Mouse (Mus musculus): ENCODE measurements at regions not wholly inside any gene's neighbourhood (a gene's known extent, or its start where the extent isn't known, plus 50 kb on each side); places are given as distances from the start of the nearest gene placed in this dataset.

- DNase-seq (ENCODE audit: low spot score in 2 of 2), result no peak
Measured at GRCm38 (mm10) chr12:9847034-9847433, 277.1 kb downstream of the Osr1 start.

GRCm38 (mm10) chr12:9847465-9848205 lies 277.7 kb downstream of the Osr1 start:
- DNase-seq (ENCODE audit: low spot score in 2 of 2), result no peak

- DNase-seq (ENCODE audit: low spot score in 2 of 2), result no peak
Measured at GRCm38 (mm10) chr12:9855503-9856024, 285.6 kb downstream of the Osr1 start.

GRCm38 (mm10) chr12:9856128-9856621 lies 286.3 kb downstream of the Osr1 start:
- DNase-seq (ENCODE audit: low spot score in 2 of 2), result no peak

- no peak for DNase-seq (ENCODE audit: low spot score in 2 of 2)
Measured at GRCm38 (mm10) chr12:9857990-9858389, 288.1 kb downstream of the Osr1 start.

GRCm38 (mm10) chr12:9862301-9862700 lies 292.4 kb downstream of the Osr1 start:
- no peak for DNase-seq (ENCODE audit: low spot score in 2 of 2)

GRCm38 (mm10) chr12:9872236-9872635 lies 302.3 kb downstream of the Osr1 start:
- DNase-seq (ENCODE audit: low spot score in 2 of 2), result no peak

GRCm38 (mm10) chr12:9873214-9873613 lies 303.3 kb downstream of the Osr1 start:
- no peak for DNase-seq (ENCODE audit: low spot score in 2 of 2)

- DNase-seq (ENCODE audit: low spot score in 2 of 2), result no peak
Measured at GRCm38 (mm10) chr12:9874823-9875222, 304.9 kb downstream of the Osr1 start.

GRCm38 (mm10) chr12:9881953-9882623 lies 312.2 kb downstream of the Osr1 start:
- no peak for DNase-seq (ENCODE audit: low spot score in 2 of 2)

GRCm38 (mm10) chr12:9883037-9883730 lies 313.3 kb downstream of the Osr1 start:
- DNase-seq (ENCODE audit: low spot score in 2 of 2), result no peak

GRCm38 (mm10) chr12:9894521-9894920 lies 324.6 kb downstream of the Osr1 start:
- DNase-seq (ENCODE audit: low spot score in 2 of 2), result no peak

- DNase-seq (ENCODE audit: low spot score in 2 of 2), result no peak
Measured at GRCm38 (mm10) chr12:9897980-9898379, 328.1 kb downstream of the Osr1 start.

GRCm38 (mm10) chr12:9898420-9898819 lies 328.5 kb downstream of the Osr1 start:
- DNase-seq (ENCODE audit: low spot score in 2 of 2), result peak; percentile 60 to 64

GRCm38 (mm10) chr12:9901948-9902347 lies 332.0 kb downstream of the Osr1 start:
- DNase-seq (ENCODE audit: low spot score in 2 of 2), result no peak

- no peak for DNase-seq (ENCODE audit: low spot score in 2 of 2)
Measured at GRCm38 (mm10) chr12:9903702-9904231, 333.9 kb downstream of the Osr1 start.

GRCm38 (mm10) chr12:9912333-9912732 lies 342.4 kb downstream of the Osr1 start:
- DNase-seq (ENCODE audit: low spot score in 2 of 2), result no peak

GRCm38 (mm10) chr12:9915726-9916140 lies 345.8 kb downstream of the Osr1 start:
- DNase-seq (ENCODE audit: low spot score in 2 of 2), result peak in 1 of 2 experiments; percentile 67

- DNase-seq (ENCODE audit: low spot score in 2 of 2), result peak in 1 of 2 experiments; percentile 8
Measured at GRCm38 (mm10) chr12:9918026-9918425, 348.1 kb downstream of the Osr1 start.

GRCm38 (mm10) chr12:9919007-9919406 lies 349.1 kb downstream of the Osr1 start:
- no peak for DNase-seq (ENCODE audit: low spot score in 2 of 2)

GRCm38 (mm10) chr12:9919433-9919832 lies 349.5 kb downstream of the Osr1 start:
- DNase-seq (ENCODE audit: low spot score in 2 of 2), result no peak

- no peak for DNase-seq (ENCODE audit: low spot score in 2 of 2)
Measured at GRCm38 (mm10) chr12:9920401-9920800, 350.5 kb downstream of the Osr1 start.

Data from urinary bladder, postnatal 36 days (tissue).